Mouse (Mus musculus) liver, embryonic 14.5 days (tissue): ENCODE data around the gene Ranbp2.

Source experiments
- CTCF ChIP-seq: IDR thresholded peaks from 2 replicates; pipeline ENCODE4 v1.5.1; 2016; ENCODE audit warnings: antibody characterized with exemption, low read depth, control low read depth
- EP300 ChIP-seq: IDR thresholded peaks from 2 replicates; pipeline ENCODE4 v1.6.1; 2016; ENCODE audit warnings: antibody characterized with exemption, low read depth

DNA sequence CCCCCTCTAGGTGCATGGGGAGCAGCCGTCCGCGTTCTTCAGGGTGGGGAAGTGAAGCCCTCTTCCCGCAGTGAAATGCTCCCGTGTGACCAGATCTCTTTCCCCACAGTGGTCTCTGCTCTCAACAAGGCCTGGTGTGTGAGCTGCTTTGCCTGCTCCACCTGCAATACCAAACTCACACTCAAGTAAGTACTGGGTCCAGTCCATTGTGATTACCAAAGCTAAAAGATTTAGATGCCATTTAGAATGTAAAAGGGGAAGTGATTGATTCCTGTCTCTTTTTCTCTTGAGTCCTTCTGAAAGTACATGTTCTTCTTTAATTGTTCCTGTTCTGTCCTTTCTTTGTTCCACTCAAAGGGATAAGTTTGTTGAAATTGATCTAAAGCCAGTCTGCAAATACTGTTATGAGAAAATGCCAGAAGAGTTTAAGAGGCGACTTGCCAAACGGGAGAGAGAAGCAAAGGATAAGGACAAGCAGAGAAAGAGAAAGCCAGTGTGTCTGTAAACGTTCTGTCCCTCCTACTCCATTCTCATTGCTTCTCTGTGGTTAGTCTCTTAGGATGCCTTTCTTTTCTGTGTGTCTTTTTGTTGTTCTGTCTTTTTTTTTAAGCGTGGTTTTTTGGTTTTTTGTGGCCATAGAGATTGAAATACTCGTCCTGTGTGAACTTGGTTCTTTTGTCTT is 28.3 kb upstream of the Ranbp2 start:
- TF ChIP-seq EP300 (no peak), CTCF (no peak)
